Mouse (Mus musculus): ENCODE results near the gene Taz. TPM values are rescaled to one million over a fixed set of nuclear protein-coding genes. Genes with fewer than 3 reads are reported as not detected.

The Taz gene
- polyA plus RNA-seq, 1 experiment from 2014 or later, result 84.9 TPM

DNA sequence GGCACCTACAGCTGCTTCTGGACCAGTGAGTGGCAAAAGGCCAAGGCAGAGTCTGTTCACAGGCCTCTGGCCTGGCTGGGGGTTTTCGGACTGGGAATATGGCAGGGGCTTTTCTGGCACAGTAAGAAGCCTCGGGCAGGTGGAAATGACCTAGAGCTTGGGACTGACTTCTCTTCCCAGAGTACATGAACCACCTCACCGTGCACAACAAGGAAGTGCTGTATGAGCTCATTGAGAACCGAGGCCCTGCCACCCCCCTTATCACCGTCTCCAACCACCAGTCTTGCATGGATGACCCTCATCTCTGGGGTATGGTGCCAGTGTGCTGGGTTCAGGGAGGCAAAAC is 1.4 kb downstream of the Taz start:
- ATAC-seq, result no peak; the same call in 1 of the 2 replicates
- Histone ChIP-seq H3K9me3 (ENCODE audit: low read length) (no peaks in the 10 kb centered on the region), H3K27me3 (replicated peaks; ENCODE audit: insufficient read depth, low read length) (no peaks in the 10 kb centered on the region), H3K9ac (replicated peaks; ENCODE audit: low read depth) (peak overlapping the region; percentile 44), H3K36me3 (ENCODE audit: insufficient read depth, low read length) (no peaks in the 10 kb centered on the region), H3K4me3 (ENCODE audit: low read depth, low read length) (peak overlapping the region; percentile 42), H3K4me2 (replicated peaks; ENCODE audit: low read depth, low read length) (peak overlapping the region; percentile 59), H3K27ac (ENCODE audit: low read length) (peak overlapping the region; percentile 86), H3K4me1 (ENCODE audit: insufficient read depth, low read depth, low read length) (no peaks in the 10 kb centered on the region; the same call in 1 of the 2 replicates)
- no peak for DNase-seq (ENCODE audit: low spot score)
- TF ChIP-seq EP300 (IDR thresholded peaks at IDR 0.05), result no peak
- TF ChIP-seq CTCF (IDR thresholded peaks at IDR 0.05), result no peak
- 45% methylated on average over 5 of the region's 5 CpGs for WGBS

DNA sequence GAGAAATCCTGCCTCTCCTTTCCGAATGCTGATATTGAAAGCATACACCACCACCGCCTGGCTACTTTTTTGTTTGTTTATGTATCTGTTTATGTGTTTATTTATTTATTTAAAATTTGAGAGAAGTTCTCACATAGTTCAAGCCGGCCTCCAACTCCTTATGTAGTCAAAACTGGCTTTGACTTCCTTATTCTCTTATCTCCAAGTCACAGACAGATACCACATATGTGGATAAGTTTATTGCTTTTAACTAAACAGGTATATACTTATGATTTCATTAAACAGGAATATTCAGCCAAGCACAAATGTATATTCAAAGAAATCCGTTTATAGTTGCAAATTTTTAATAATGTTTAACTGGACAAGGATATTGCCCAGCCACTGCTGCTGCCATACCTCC is 11.7 kb downstream of the Taz start:
- no peak overlapping the region for H3K9ac ChIP-seq (replicated peaks; ENCODE audit: low read depth)
- no peak overlapping the region for H3K4me3 ChIP-seq (ENCODE audit: low read depth, low read length)
- TF ChIP-seq EP300 (IDR thresholded peaks at IDR 0.05) (no peak), CTCF (IDR thresholded peaks at IDR 0.05) (no peak)
- H3K27ac ChIP-seq (ENCODE audit: low read length), result no peak overlapping the region
- ATAC-seq, result no peak
- no peaks in the 10 kb centered on the region for H3K36me3 ChIP-seq (ENCODE audit: insufficient read depth, low read length)
- H3K27me3 ChIP-seq (replicated peaks; ENCODE audit: insufficient read depth, low read length), result no peaks in the 10 kb centered on the region
- H3K9me3 ChIP-seq (ENCODE audit: low read length), result no peaks in the 10 kb centered on the region
- 64% methylated on average over 4 of the region's 4 CpGs for WGBS
- H3K4me2 ChIP-seq (replicated peaks; ENCODE audit: low read depth, low read length), result no peak overlapping the region
- H3K4me1 ChIP-seq (ENCODE audit: insufficient read depth, low read depth, low read length), result no peaks in the 10 kb centered on the region
- no peak for DNase-seq (ENCODE audit: low spot score)

DNA sequence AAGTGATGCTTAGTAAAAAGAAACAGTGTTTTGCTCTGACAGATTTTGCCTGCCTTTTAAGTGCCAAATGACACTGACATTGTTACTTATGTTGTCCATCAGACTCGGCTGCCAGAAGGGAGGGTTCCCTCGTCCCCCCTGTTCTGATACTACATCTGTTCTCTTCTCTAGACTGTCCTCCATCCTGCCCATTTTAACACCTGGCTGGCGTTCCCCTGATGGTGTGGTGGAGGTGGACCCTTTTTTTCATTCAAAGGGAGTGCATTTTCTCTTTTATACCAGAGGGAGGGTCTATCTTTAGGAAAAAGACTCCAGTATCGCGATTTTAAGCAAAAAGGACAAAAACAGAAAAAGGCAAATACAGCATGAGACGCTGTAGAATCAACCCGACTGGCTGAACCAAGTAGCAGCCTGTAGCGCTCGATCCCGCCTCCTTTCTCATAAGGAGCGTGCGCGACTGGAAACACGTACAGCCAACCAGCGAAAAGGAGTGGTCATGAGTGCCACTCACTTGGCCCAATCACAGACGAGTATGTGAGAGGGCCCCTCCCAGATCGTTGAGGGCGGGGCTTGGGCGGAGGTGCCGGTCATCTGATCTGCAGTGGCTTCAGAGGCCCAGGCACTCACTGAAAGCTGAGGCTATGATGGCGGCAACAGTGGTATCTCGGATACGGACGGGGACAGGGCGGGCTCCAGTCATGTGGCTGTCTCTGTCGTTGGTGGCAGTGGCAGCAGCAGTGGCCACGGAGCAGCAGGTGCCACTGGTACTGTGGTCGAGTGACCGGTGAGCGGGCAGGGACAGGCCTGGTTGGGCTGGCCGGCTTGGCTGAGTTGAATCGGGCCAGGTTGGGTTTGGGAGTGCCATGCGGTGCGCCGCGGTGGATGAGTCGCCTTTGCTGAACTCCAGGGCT is 15.1 kb downstream of the Taz start, which contains the start of gene Atp6ap1:
Atp6ap1 (plus strand) TSS at position 560 of the 911 bp plus-strand sequence.
- Histone ChIP-seq H3K9ac (replicated peaks; ENCODE audit: low read depth) (peak within 1 kb of the TSS; percentile 62; the same call in 1 of the 2 replicates), H3K4me1 (ENCODE audit: insufficient read depth, low read depth, low read length) (no peaks in the 10 kb centered on the region), H3K36me3 (ENCODE audit: insufficient read depth, low read length) (no peaks in the 10 kb centered on the region), H3K9me3 (ENCODE audit: low read length) (no peaks in the 10 kb centered on the region), H3K27ac (ENCODE audit: low read length) (peak within 1 kb of the TSS; percentile 77), H3K27me3 (replicated peaks; ENCODE audit: insufficient read depth, low read length) (no peaks in the 10 kb centered on the region), H3K4me3 (ENCODE audit: low read depth, low read length) (peak within 1 kb of the TSS; percentile 54), H3K4me2 (replicated peaks; ENCODE audit: low read depth, low read length) (peak within 1 kb of the TSS; percentile 54)
- ATAC-seq (peak; percentile 99), DNase-seq (ENCODE audit: low spot score) (peak; percentile 96)
- 11% methylated on average over 34 of the region's 37 CpGs for WGBS
- TF ChIP-seq CTCF (IDR thresholded peaks at IDR 0.05), result no peak
- no peak for TF ChIP-seq EP300 (IDR thresholded peaks at IDR 0.05)

DNA sequence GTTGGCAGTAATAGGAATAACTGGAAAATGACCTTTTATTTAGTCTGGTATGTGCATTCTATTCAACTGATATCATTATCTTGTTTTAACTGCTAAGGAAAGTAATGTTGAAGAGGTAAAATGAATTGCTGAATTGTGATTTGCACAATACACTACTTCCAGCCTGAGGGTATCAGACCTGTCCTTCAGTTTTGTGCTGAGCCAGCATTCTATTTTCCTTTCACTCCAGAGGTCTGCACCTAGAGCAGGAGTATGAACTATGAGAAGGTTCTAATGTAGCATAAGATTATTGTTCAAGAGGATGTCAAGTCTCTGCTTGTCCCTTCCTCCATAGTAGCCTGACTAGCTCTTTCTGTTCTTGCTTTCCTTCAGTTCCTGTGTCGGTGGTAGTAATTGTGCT is 16.6 kb downstream of the Taz start:
- H3K27ac ChIP-seq (ENCODE audit: low read length), result no peak overlapping the region
- H3K27me3 ChIP-seq (replicated peaks; ENCODE audit: insufficient read depth, low read length), result no peaks in the 10 kb centered on the region
- no peaks in the 10 kb centered on the region for H3K36me3 ChIP-seq (ENCODE audit: insufficient read depth, low read length)
- no peaks in the 10 kb centered on the region for H3K4me1 ChIP-seq (ENCODE audit: insufficient read depth, low read depth, low read length)
- 82% methylated on average over 1 of the region's 1 CpGs for WGBS
- ATAC-seq (no peak), DNase-seq (ENCODE audit: low spot score) (no peak)
- H3K4me3 ChIP-seq (ENCODE audit: low read depth, low read length), result no peak overlapping the region
- TF ChIP-seq EP300 (IDR thresholded peaks at IDR 0.05), result no peak
- TF ChIP-seq CTCF (IDR thresholded peaks at IDR 0.05), result no peak
- no peaks in the 10 kb centered on the region for H3K9me3 ChIP-seq (ENCODE audit: low read length)
- H3K9ac ChIP-seq (replicated peaks; ENCODE audit: low read depth), result no peak overlapping the region
- H3K4me2 ChIP-seq (replicated peaks; ENCODE audit: low read depth, low read length), result no peak overlapping the region

GRCm38 (mm10) chrX:74299721-74300120 is 18.0 kb downstream of the Taz start:
- no peaks in the 10 kb centered on the region for H3K27me3 ChIP-seq (replicated peaks; ENCODE audit: insufficient read depth, low read length)
- no peak overlapping the region for H3K4me2 ChIP-seq (replicated peaks; ENCODE audit: low read depth, low read length)
- no peak overlapping the region for H3K9ac ChIP-seq (replicated peaks; ENCODE audit: low read depth)
- WGBS, result 78% methylated on average over 3 of the region's 3 CpGs
- TF ChIP-seq CTCF (IDR thresholded peaks at IDR 0.05) (no peak), EP300 (IDR thresholded peaks at IDR 0.05) (no peak)
- DNase-seq (ENCODE audit: low spot score) (peak; percentile 14), ATAC-seq (no peak)
- H3K4me1 ChIP-seq (ENCODE audit: insufficient read depth, low read depth, low read length), result no peaks in the 10 kb centered on the region
- H3K9me3 ChIP-seq (ENCODE audit: low read length), result no peaks in the 10 kb centered on the region
- no peaks in the 10 kb centered on the region for H3K36me3 ChIP-seq (ENCODE audit: insufficient read depth, low read length)
- H3K4me3 ChIP-seq (ENCODE audit: low read depth, low read length), result no peak overlapping the region
- no peak overlapping the region for H3K27ac ChIP-seq (ENCODE audit: low read length)

DNA sequence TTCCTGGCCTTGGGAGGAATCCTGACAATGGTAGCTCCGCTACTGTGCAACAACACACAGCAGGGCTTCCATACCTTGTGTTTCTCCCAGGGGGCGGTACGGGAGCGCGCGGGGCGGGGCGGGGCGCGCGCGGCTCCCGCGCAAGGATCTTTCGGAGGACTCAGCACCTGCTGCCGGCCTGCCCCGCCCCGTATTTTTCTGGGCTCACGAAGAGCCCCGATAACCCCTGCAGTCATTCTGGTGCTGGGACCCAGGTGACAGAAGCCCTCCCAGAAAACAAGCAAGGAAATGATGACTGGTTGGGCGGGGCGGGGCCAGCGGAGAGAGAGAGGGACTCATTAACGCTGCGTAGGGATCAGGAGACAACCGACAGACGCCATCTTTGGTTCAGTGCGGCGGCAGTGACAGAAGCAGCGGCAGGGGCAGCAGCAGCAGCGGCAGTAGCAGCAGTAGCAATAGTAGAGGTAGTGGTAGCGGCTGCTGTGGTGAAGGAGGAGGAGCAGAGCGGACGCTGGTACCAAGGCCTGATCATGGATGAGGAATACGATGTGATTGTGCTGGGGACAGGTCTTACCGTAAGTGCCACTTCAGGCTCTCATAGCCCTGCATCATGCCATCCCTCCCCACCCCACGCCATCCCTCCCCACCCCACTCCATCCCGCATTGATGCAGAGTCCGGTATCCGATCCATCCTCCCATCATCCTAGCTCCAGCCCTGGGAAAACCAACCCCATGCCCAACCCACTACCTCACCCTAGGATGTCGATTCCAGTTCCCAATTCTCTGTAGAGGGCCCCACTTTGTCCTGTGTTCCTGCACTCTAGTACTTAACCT is 23.4 kb downstream of the Taz start, which contains the start of gene Gdi1:
Gdi1 (plus strand) TSS at position 132 of the 834 bp plus-strand sequence.
- Histone ChIP-seq H3K27me3 (replicated peaks; ENCODE audit: insufficient read depth, low read length) (no peaks in the 10 kb centered on the region), H3K4me2 (replicated peaks; ENCODE audit: low read depth, low read length) (peak within 1 kb of the TSS; percentile 58), H3K4me3 (ENCODE audit: low read depth, low read length) (peak within 1 kb of the TSS; percentile 53), H3K9me3 (ENCODE audit: low read length) (no peaks in the 10 kb centered on the region), H3K36me3 (ENCODE audit: insufficient read depth, low read length) (no peaks in the 10 kb centered on the region), H3K9ac (replicated peaks; ENCODE audit: low read depth) (peak within 1 kb of the TSS; percentile 54), H3K27ac (ENCODE audit: low read length) (peak within 1 kb of the TSS; percentile 86), H3K4me1 (ENCODE audit: insufficient read depth, low read depth, low read length) (no peaks in the 10 kb centered on the region)
- WGBS, result 7% methylated on average over 36 of the region's 41 CpGs
- TF ChIP-seq CTCF (IDR thresholded peaks at IDR 0.05), result peak; percentile 51
- TF ChIP-seq EP300 (IDR thresholded peaks at IDR 0.05), result no peak
- peak; percentile 77 for DNase-seq (ENCODE audit: low spot score)
- peak; percentile 93 for ATAC-seq
